Mouse (Mus musculus) midbrain, embryonic 10.5 days (tissue): ENCODE measurements around the gene Zap70. TPM values are rescaled to one million over a fixed set of nuclear protein-coding genes. Genes with fewer than 3 reads are reported as not detected.

Experiments used
- DNase-seq: peaks from one replicate; pipeline ENCODE4 v3.0.0-alpha.2; 2017; ENCODE audit warnings: low spot score
- H3K27ac ChIP-seq: fragments of 300-500 bp; sonication (generic); replicated peaks from 2 replicates; pipeline ENCODE4 v1.5.1; 2016; ENCODE audit warnings: mild to moderate bottlenecking
- H3K27me3 ChIP-seq: fragments of 300-500 bp; sonication (generic); 2 replicates; pipeline ENCODE4 v1.6.1; 2016; ENCODE audit warnings: low read depth, mild to moderate bottlenecking; ENCODE audit not compliant: poor library complexity, severe bottlenecking
- H3K36me3 ChIP-seq: fragments of 300-500 bp; sonication (generic); 2 replicates; pipeline ENCODE4 v1.6.1; 2016; ENCODE audit warnings: mild to moderate bottlenecking, moderate library complexity
- H3K4me1 ChIP-seq: fragments of 300-500 bp; sonication (generic); 2 replicates; pipeline ENCODE4 v1.6.1; 2016
- H3K4me3 ChIP-seq: fragments of 300-500 bp; sonication (generic); 2 replicates; pipeline ENCODE4 v1.5.1; 2016; ENCODE audit warnings: mild to moderate bottlenecking, moderate library complexity
- H3K9me3 ChIP-seq: fragments of 300-500 bp; sonication (generic); replicated peaks from 2 replicates; pipeline ENCODE4 v1.6.1; 2016; ENCODE audit warnings: mild to moderate bottlenecking
- WGBS: fragments of 180-500 bp; shearing (Covaris S2); methylation state at CpG from one replicate; pipeline ENCODE4 v1.1.7; 2016; 5-methylcytosine and 5-hydroxymethylcytosine counted together
- polyA plus RNA-seq: library from polyadenylated mRNA; unstranded; fragments of >200 nt; fragmentation: Nextera tagmentation; extraction: Ambion mirVana; gene quantifications from 2 replicates; pipeline ENCODE4 v1.2.1, GENCODE M21; 2016

The Zap70 gene
- polyA plus RNA-seq, 1 experiment from 2014 or later = 0.43 TPM

DNA sequence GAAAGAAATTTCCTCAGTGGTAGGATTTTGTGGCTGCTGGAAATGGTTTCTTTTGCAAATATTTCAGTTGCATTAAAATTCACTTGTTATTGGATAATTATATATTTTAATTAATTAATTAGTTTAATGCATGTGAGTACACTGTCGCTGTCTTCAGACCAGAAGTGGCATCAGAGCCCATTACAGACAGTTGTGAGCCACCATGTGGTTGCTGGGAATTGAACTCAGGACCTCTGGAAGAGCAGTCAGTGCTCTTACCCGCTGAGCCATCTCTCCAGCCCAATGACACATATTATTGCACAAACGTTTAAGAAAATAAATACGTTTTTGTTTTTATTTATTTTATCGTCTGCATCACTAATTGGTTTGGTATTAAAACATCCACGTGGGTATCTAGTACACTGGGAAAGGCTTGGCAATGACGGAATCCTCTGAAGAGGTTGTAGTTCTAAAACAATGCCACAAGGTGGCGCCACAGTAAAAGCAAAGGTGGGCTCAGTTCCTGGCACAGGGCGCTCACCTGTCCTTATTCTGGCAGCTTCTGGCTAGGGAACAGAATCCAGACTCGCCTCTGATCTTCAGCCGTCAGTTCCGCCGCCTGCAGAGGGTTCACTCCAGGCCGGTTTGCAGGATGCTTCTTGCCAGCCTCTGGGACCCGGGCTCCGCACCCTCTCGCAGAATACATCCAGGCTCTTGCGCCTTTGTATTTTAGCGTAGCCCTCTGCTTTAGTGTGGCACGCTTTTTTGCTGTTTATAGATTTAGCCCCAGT lies 23.0 kb downstream of the Zap70 start:
- peak; percentile 78 for DNase-seq
- Histone ChIP-seq H3K36me3 (no peaks in the 10 kb centered on the region), H3K4me1 (peaks cover 10% of the 10 kb centered on the region), H3K27ac (peak overlapping the region; percentile 74), H3K9me3 (no peaks in the 10 kb centered on the region), H3K4me3 (peak overlapping the region; percentile 53), H3K27me3 (peaks cover 19% of the 10 kb centered on the region; the same call in 1 of the 2 replicates)
- WGBS = 5% methylated on average over 20 of the region's 20 CpGs

- H3K36me3 ChIP-seq = 0 out of 2 replicates have a peak, but pooled peaks cover 5% of the 10 kb centered on the region
- peak; percentile 56 for DNase-seq
- no peaks in the 10 kb centered on the region for H3K9me3 ChIP-seq
- 3% methylated on average over 16 of the region's 16 CpGs for WGBS
- peak overlapping the region; percentile 74 for H3K27ac ChIP-seq
- peaks cover 19% of the 10 kb centered on the region; the same call in 1 of the 2 replicates for H3K27me3 ChIP-seq
- peaks cover 10% of the 10 kb centered on the region for H3K4me1 ChIP-seq
- peak overlapping the region; percentile 53 for H3K4me3 ChIP-seq
These were observed 23.6 kb downstream of the Zap70 start for GRCm38 (mm10) chr1:36785238-36785641.

- no peak overlapping the region for H3K4me3 ChIP-seq
- no peak overlapping the region for H3K27ac ChIP-seq
- no peaks in the 10 kb centered on the region for H3K9me3 ChIP-seq
- peaks cover 13% of the 10 kb centered on the region for H3K36me3 ChIP-seq
- WGBS = 90% methylated on average over 7 of the region's 7 CpGs
- peaks cover 19% of the 10 kb centered on the region; the same call in 1 of the 2 replicates for H3K27me3 ChIP-seq
- peaks cover 10% of the 10 kb centered on the region for H3K4me1 ChIP-seq
- DNase-seq = no peak
These were observed 24.8 kb downstream of the Zap70 start for GRCm38 (mm10) chr1:36786377-36786776.

DNA sequence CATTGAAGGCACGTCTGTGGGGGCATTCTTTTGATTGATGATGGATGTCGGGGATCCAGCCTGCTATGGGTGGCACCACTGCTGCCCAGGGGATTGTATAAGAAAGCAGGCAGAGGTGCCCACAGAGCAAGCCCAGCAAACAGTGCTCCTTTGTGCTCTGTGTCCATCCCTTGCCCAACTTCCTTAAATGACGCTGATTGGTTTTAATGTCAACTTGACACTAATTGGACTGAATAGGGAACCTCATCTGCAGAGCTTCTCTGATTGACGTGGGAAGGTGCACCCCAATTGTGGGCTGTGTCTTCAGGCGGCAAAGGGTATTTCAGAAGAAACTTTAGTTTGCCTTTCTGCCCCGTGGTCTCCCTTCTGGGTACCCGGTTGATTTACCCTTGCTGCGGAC lies 27.8 kb downstream of the Zap70 start:
- Histone ChIP-seq H3K27me3 (peaks cover 15% of the 10 kb centered on the region; the same call in 1 of the 2 replicates), H3K36me3 (peaks cover 43% of the 10 kb centered on the region), H3K27ac (no peak overlapping the region), H3K4me1 (peaks cover 10% of the 10 kb centered on the region), H3K9me3 (no peaks in the 10 kb centered on the region), H3K4me3 (no peak overlapping the region)
- DNase-seq = no peak
- WGBS = 87% methylated on average over 8 of the region's 8 CpGs

DNA sequence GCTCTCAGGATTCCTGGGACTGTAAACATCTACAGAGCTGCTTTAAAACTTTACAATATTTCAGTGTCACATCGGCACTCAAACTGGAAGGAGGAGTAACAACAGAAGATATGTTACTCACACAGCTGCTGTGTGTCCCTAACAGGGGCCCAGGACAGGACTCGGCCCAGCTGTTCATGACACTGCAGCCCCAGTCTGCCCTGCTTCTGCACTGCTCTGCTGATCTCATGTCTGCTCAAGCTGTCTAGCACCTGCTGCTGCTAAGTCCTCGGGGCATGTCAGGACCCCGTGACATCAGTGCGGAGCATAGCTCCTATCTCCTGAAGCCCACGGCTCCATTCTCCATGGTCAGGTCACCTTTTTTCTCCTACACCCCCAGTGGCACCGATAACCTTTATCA lies 35.1 kb downstream of the Zap70 start:
- Histone ChIP-seq H3K9me3 (no peaks in the 10 kb centered on the region), H3K27me3 (no peaks in the 10 kb centered on the region), H3K4me3 (no peak overlapping the region), H3K27ac (no peak overlapping the region), H3K4me1 (no peaks in the 10 kb centered on the region), H3K36me3 (peaks cover 96% of the 10 kb centered on the region)
- WGBS = 97% methylated on average over 7 of the region's 7 CpGs
- no peak for DNase-seq

GRCm38 (mm10) chr1:36797481-36797880 lies 35.9 kb downstream of the Zap70 start:
- H3K9me3 ChIP-seq = no peaks in the 10 kb centered on the region
- 89% methylated on average over 10 of the region's 10 CpGs for WGBS
- no peak overlapping the region for H3K4me3 ChIP-seq
- H3K27ac ChIP-seq = no peak overlapping the region
- H3K27me3 ChIP-seq = no peaks in the 10 kb centered on the region
- no peak for DNase-seq
- H3K4me1 ChIP-seq = no peaks in the 10 kb centered on the region
- H3K36me3 ChIP-seq = peaks cover 96% of the 10 kb centered on the region

GRCm38 (mm10) chr1:36800379-36801011 lies 38.9 kb downstream of the Zap70 start:
- WGBS = 81% methylated on average over 3 of the region's 3 CpGs
- H3K4me3 ChIP-seq = no peak overlapping the region
- H3K36me3 ChIP-seq = peaks cover 94% of the 10 kb centered on the region

DNA sequence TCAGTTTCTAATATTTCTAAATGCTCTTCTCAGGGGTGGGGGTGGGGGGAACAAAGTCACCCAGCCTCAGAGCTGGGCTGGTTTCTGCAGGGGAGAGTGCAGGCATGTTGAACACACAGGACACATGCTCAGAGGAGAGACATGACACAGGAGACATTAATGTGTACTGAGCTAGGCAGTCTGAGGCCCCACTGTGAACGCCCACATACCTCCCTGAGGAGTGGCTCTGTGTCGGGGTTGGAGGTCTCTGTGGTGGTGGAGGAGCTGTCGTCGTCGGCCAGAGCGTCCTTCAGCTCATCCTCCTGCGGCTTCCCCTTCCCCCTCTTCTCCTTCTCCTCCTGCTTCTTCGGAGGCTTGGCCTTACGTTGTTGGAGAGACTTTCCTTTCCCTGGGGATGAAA lies 42.7 kb downstream of the Zap70 start:
- no peak for DNase-seq
- 88% methylated on average over 9 of the region's 9 CpGs for WGBS
- Histone ChIP-seq H3K9me3 (no peaks in the 10 kb centered on the region), H3K4me3 (no peak overlapping the region), H3K36me3 (peaks cover 94% of the 10 kb centered on the region), H3K27me3 (no peaks in the 10 kb centered on the region), H3K27ac (no peak overlapping the region), H3K4me1 (no peaks in the 10 kb centered on the region)

More at GRCm38 (mm10) chr1:36800379-36801011, 38.9 kb downstream of the Zap70 start:
- no peaks in the 10 kb centered on the region for H3K4me1 ChIP-seq
- no peak overlapping the region for H3K27ac ChIP-seq
- no peaks in the 10 kb centered on the region for H3K9me3 ChIP-seq
- no peaks in the 10 kb centered on the region for H3K27me3 ChIP-seq
- DNase-seq = no peak

- DNase-seq = no peak
- Histone ChIP-seq H3K4me1 (no peaks in the 10 kb centered on the region), H3K27ac (no peak overlapping the region), H3K4me3 (no peak overlapping the region), H3K27me3 (no peaks in the 10 kb centered on the region), H3K9me3 (no peaks in the 10 kb centered on the region), H3K36me3 (peaks cover 94% of the 10 kb centered on the region)
- 97% methylated on average over 4 of the region's 4 CpGs for WGBS
These were observed 43.2 kb downstream of the Zap70 start for GRCm38 (mm10) chr1:36804833-36805232.

- WGBS = 95% methylated on average over 7 of the region's 7 CpGs
- no peak overlapping the region for H3K27ac ChIP-seq
- no peak for DNase-seq
- no peaks in the 10 kb centered on the region for H3K4me1 ChIP-seq
- peaks cover 97% of the 10 kb centered on the region for H3K36me3 ChIP-seq
- H3K4me3 ChIP-seq = no peak overlapping the region
- H3K27me3 ChIP-seq = no peaks in the 10 kb centered on the region
- H3K9me3 ChIP-seq = no peaks in the 10 kb centered on the region
These were observed 44.7 kb downstream of the Zap70 start for GRCm38 (mm10) chr1:36806181-36806905.

GRCm38 (mm10) chr1:36807086-36807485 lies 45.5 kb downstream of the Zap70 start:
- no peaks in the 10 kb centered on the region for H3K4me1 ChIP-seq
- no peak overlapping the region for H3K4me3 ChIP-seq
- no peak for DNase-seq
- H3K9me3 ChIP-seq = no peaks in the 10 kb centered on the region
- no peaks in the 10 kb centered on the region for H3K27me3 ChIP-seq
- 89% methylated on average over 1 of the region's 1 CpGs for WGBS
- H3K36me3 ChIP-seq = peaks cover 97% of the 10 kb centered on the region
- H3K27ac ChIP-seq = no peak overlapping the region

DNA sequence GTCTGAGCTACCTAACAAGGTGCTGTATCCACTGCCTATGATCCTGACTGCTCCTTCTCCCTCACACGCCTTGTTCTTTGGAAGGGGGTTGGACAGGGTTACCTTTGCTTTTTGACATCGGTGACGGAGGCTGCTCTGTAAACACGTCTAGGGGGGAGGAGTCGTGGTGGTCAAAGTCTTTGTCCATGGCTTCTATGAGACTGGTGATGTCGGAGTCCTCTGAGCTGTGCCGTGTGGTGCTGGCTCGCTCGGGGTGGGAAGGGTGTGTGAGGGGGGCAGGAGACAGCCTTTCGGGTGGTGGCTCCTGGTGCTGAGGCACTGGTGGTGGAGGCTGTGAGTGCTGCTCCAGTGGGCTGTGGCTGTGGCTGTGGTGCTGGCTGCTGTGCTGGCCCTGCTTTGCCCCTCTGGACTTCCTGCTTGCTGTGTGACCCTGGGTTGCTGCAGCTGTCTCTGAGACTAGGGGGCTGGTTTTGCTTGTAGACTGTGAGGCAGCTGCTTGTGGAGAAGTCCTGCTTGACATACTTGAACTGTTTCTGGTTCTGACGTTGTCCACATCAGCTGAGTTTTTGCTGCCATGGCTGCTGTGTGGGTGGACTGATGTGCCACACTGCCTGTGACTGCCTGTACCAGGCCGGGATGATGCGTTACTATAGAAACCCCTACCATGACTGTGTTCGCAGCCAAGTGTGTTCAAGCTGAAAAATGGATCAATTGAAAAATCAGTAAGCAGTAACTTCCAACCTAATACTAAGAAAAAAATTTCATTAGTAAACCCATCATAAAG lies 46.4 kb downstream of the Zap70 start:
- no peak overlapping the region for H3K4me3 ChIP-seq
- no peaks in the 10 kb centered on the region for H3K4me1 ChIP-seq
- no peaks in the 10 kb centered on the region for H3K9me3 ChIP-seq
- WGBS = 93% methylated on average over 14 of the region's 14 CpGs
- H3K27ac ChIP-seq = no peak overlapping the region
- DNase-seq = no peak
- H3K36me3 ChIP-seq = peaks cover 100% of the 10 kb centered on the region
- no peaks in the 10 kb centered on the region for H3K27me3 ChIP-seq
